Mouse (Mus musculus) stomach, embryonic 15.5 days (tissue): Measurements from ENCODE around the gene Wnt10a. TPM values are rescaled to one million over a fixed set of nuclear protein-coding genes. Genes with fewer than 3 reads are reported as not detected.
"Not testable (repeated sequence)": the region's sequence is repeated elsewhere in the genome, so short reads cannot be mapped to it uniquely, and the experiment has no call there.

Experiments used
- ATAC-seq: fragments of 200-750 bp; cut with Nextera tagmentation; 2 replicates; pipeline ENCODE4 v1.8.0; 2017; ENCODE audit warnings: low read depth, moderate number of reproducible peaks, moderate TSS enrichment; ENCODE audit not compliant: insufficient read depth, low FRiP score
- H3K27ac ChIP-seq: fragments of 300-500 bp; sonication (generic); 2 replicates; pipeline ENCODE4 v1.5.1; 2015; ENCODE audit warnings: mild to moderate bottlenecking, inconsistent platforms
- H3K27me3 ChIP-seq: fragments of 300-500 bp; sonication (generic); replicated peaks from 2 replicates; pipeline ENCODE4 v1.6.1; 2015; ENCODE audit warnings: inconsistent platforms
- H3K36me3 ChIP-seq: fragments of 300-500 bp; sonication (generic); 2 replicates; pipeline ENCODE4 v1.6.1; 2015; ENCODE audit warnings: inconsistent platforms
- H3K4me1 ChIP-seq: fragments of 300-500 bp; sonication (generic); 2 replicates; pipeline ENCODE4 v1.6.1; 2015; ENCODE audit warnings: inconsistent platforms
- H3K4me2 ChIP-seq: fragments of 300-500 bp; sonication (generic); 2 replicates; pipeline ENCODE4 v1.6.1; 2015; ENCODE audit warnings: mild to moderate bottlenecking, inconsistent platforms
- H3K4me3 ChIP-seq: fragments of 300-500 bp; sonication (generic); replicated peaks from 2 replicates; pipeline ENCODE4 v1.5.1; 2015; ENCODE audit warnings: inconsistent platforms
- H3K9ac ChIP-seq: fragments of 300-500 bp; sonication (generic); 2 replicates; pipeline ENCODE4 v1.6.1; 2015; ENCODE audit warnings: inconsistent platforms
- H3K9me3 ChIP-seq: fragments of 300-500 bp; sonication (generic); 2 replicates; pipeline ENCODE4 v1.6.1; 2016; ENCODE audit warnings: inconsistent platforms
- WGBS: fragments of 180-500 bp; shearing (Covaris S2); methylation state at CpG from one replicate; pipeline ENCODE4 v1.1.7; 2015; 5-methylcytosine and 5-hydroxymethylcytosine counted together
- polyA plus RNA-seq: library from polyadenylated mRNA; unstranded; fragments of >200 nt; fragmentation: Nextera tagmentation; extraction: Ambion mirVana; gene quantifications from 2 replicates; pipeline ENCODE4 v1.2.1, GENCODE M21; 2015

The Wnt10a gene
- polyA plus RNA-seq, 1 experiment from 2014 or later = 3.5 TPM

DNA sequence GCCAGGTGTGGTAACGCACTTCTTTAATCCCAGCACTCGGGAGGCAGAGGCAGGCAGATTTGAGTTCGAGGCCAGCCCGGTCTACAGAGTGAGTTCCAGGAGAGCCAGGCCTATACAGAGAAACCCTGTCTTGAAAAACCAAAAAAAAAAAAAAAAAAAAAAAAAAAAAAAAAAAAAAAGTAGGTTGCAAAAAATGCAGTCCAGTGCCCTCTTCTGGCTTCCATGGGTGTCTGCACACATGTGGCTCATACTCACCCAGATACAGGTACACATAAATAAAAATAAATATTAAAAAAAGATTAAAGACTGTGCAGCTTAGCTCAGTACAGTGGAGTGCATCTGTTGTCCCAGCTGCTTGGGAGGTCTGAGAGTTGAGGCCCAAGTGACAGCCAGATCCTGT is 32.3 kb downstream of the Wnt10a start:
- WGBS = 95% methylated on average over 4 of the region's 4 CpGs
- not testable (repeated sequence) for H3K9ac ChIP-seq, H3K27ac ChIP-seq, H3K4me3 ChIP-seq, H3K4me1 ChIP-seq, H3K36me3 ChIP-seq, H3K27me3 ChIP-seq, H3K9me3 ChIP-seq, H3K4me2 ChIP-seq, ATAC-seq

DNA sequence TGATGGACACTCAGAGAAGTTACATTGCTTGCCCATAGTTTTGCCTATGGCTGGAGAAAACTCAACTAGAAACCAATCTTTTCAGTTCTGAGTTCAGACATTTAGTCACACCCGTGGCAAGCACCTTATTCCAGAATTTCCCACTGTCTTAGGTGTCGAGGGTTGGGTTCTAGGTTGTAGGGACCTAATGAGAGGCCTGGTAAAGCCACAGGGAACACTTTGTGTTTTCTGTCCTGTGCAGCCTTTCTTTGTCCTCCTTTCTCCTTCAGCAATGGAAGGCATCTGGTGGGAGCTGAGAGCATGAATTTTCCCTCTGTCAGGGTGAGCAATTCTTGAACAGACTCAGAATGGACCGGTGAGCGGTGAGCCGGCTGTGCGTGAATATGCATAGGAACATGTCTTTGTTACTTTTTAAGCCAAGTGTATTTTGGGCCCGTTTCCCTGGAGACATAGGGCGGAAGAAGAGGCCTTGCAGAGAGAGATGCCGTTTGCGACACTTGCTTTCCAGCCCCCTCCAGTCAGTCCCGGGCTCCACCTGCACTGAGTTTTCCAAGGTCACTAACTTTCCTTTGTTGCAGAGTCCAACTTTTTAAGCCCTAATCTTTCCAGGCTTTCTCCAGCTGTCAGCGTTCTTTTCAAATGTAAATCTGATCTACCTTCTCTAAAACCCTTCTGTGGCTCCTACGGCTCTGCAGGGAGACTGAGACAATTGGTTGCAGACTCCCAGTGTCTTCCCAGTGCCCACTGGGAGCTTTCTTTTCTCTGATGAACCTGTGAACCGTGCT is 33.4 kb downstream of the Wnt10a start:
- Histone ChIP-seq H3K4me2 (no peak overlapping the region), H3K9ac (no peak overlapping the region), H3K36me3 (no peaks in the 10 kb centered on the region), H3K27ac (no peak overlapping the region), H3K9me3 (no peaks in the 10 kb centered on the region), H3K4me3 (no peak overlapping the region), H3K4me1 (no peaks in the 10 kb centered on the region), H3K27me3 (no peaks in the 10 kb centered on the region)
- ATAC-seq = no peak
- 29% methylated on average over 14 of the region's 14 CpGs for WGBS

DNA sequence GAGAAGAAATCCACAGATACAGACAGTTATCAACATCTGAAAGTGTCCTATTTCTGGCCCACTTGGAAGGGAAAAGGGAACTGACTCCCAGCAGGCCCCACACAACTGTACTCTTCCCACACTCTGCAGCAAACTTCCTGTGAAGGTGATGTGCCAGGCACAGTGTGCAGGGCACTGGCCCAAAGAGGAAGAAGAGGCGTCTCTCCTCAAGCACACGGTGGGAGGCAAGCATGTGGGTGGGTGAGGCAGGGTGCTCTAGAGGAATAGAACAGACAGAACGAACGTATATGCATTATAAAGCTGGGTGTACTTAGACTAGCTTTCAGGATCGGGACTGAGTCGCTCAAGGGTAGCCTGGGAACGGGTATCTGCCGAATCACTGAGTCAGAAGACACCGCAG is 38.7 kb downstream of the Wnt10a start:
- Histone ChIP-seq H3K4me2 (no peak overlapping the region), H3K27ac (no peak overlapping the region), H3K27me3 (no peaks in the 10 kb centered on the region), H3K4me1 (no peaks in the 10 kb centered on the region), H3K9me3 (no peaks in the 10 kb centered on the region), H3K9ac (no peak overlapping the region), H3K36me3 (no peaks in the 10 kb centered on the region), H3K4me3 (no peak overlapping the region)
- 71% methylated on average over 9 of the region's 9 CpGs for whole genome bisulfite sequencing
- no peak for ATAC-seq

DNA sequence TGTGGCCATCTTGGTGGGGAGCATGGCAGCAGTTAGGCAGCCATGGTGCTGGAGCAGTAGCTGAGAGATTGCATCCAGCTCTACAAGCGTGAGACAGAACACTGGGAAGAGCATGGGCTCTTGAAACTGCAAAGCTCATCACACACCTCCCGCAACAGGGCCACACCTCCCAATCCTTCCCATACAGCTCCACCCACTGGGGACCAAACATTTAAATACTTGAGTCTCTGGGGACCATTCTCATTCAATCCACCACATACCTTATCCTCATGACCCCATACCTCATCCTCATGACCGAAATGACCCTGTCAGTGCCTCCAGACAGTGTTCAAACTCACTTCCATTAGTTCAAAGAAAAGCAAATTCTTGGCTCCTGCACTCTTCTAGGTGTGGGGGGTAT is 41.9 kb downstream of the Wnt10a start:
- 87% methylated on average over 3 of the region's 3 CpGs for WGBS
- Histone ChIP-seq H3K4me2 (no peak overlapping the region), H3K27me3 (no peaks in the 10 kb centered on the region), H3K4me1 (no peaks in the 10 kb centered on the region), H3K36me3 (no peaks in the 10 kb centered on the region), H3K9ac (no peak overlapping the region), H3K4me3 (no peak overlapping the region), H3K27ac (no peak overlapping the region), H3K9me3 (no peaks in the 10 kb centered on the region)
- ATAC-seq = no peak

DNA sequence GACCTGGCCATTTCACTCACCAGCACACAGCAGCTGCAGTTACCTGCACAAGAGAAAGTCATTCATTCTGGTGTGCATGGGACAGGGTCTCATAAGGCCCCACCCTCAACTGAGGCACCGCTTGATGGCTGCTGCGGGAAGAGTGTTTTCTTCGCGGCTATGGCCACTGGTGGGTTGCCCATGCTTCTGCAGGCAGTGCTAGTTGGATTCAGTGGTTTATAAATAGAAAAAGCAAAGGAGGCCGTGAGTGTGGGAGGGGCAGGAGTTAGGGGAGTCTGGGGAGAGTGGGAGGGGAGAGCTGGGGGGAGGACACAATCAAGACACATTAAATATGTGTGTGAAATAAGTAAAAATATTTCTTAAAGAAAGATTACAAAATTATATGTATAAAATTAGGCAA is 51.8 kb downstream of the Wnt10a start:
- Histone ChIP-seq H3K9ac (no peak overlapping the region), H3K9me3 (no peaks in the 10 kb centered on the region), H3K4me2 (no peak overlapping the region), H3K27me3 (0 out of 2 replicates have a peak, but pooled peaks cover 3% of the 10 kb centered on the region), H3K4me1 (no peaks in the 10 kb centered on the region), H3K36me3 (no peaks in the 10 kb centered on the region), H3K27ac (no peak overlapping the region), H3K4me3 (no peak overlapping the region)
- no peak for ATAC-seq
- WGBS = 78% methylated on average over 5 of the region's 5 CpGs

DNA sequence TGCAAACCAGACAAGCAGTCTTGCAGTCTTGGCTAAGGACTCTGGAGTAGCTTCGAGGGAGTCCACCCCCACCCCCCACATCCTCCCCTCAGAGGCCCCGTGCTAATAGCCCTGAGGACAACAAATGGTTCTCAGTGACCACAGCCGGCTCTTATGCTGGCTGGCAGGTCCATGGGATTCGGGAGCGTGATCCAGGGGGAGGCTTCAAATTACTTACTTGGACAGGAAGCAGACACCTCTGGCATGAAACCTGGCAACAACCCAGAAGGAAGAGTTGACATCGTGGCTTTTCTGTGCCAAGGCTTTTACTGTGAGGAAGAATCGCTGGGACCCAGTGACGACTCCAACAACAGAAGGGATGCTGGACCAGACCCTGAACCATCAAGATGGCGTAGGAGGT is 55.0 kb downstream of the Wnt10a start:
- H3K27me3 ChIP-seq = peaks cover 23% of the 10 kb centered on the region
- H3K4me2 ChIP-seq = no peak overlapping the region
- H3K27ac ChIP-seq = no peak overlapping the region
- H3K4me3 ChIP-seq = no peak overlapping the region
- no peaks in the 10 kb centered on the region for H3K4me1 ChIP-seq
- WGBS = 30% methylated on average over 9 of the region's 9 CpGs
- no peak overlapping the region for H3K9ac ChIP-seq
- no peaks in the 10 kb centered on the region for H3K9me3 ChIP-seq
- no peak for ATAC-seq
- H3K36me3 ChIP-seq = no peaks in the 10 kb centered on the region

DNA sequence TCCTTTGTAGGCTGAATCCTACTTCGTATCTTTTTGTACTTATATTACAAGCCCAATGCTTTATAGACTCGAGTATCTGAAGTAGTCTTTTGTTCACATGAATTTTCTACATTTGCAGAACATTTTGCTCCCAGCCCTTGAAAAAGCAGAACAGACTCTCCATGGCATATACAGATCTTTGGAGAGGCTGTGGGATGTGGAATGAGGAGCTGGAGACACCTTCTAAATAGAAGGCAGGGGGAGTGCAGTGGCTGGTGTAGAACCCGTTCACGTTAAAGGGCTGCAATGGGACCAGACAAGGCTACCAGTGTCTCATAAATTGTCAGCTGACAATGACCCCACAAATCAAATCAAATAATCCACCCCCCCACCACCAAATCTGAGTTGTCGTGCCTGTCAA is 57.6 kb downstream of the Wnt10a start:
- Histone ChIP-seq H3K4me1 (no peaks in the 10 kb centered on the region), H3K36me3 (no peaks in the 10 kb centered on the region), H3K4me3 (no peak overlapping the region), H3K27me3 (peaks cover 43% of the 10 kb centered on the region), H3K4me2 (no peak overlapping the region), H3K9me3 (no peaks in the 10 kb centered on the region), H3K27ac (no peak overlapping the region), H3K9ac (no peak overlapping the region)
- 56% methylated on average over 5 of the region's 5 CpGs for WGBS
- no peak for ATAC-seq

DNA sequence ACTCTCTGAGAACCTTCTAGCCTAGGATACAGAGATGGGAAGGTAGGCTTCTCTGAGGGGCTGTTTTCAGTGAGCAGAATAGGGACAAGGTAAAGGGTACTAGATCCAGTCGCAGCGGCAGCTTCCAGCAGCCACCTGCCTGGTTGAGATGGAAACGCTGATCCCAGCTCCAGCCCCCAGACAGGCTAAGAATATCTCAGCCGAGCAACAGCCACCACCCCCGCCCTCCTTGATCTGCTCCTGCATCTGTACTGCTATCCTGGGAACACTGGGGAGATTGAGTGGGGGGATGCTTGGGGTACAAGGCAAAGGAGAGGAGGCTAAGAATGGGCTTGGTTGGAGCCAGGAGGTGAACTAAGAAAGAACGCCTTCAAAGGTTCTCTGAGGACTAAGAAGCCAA is 58.9 kb downstream of the Wnt10a start:
- WGBS = 29% methylated on average over 6 of the region's 6 CpGs
- Histone ChIP-seq H3K27ac (no peak overlapping the region), H3K4me2 (no peak overlapping the region), H3K27me3 (peaks cover 56% of the 10 kb centered on the region), H3K4me3 (no peak overlapping the region), H3K9ac (no peak overlapping the region), H3K4me1 (peaks cover 5% of the 10 kb centered on the region), H3K36me3 (no peaks in the 10 kb centered on the region), H3K9me3 (no peaks in the 10 kb centered on the region)
- no peak for ATAC-seq

DNA sequence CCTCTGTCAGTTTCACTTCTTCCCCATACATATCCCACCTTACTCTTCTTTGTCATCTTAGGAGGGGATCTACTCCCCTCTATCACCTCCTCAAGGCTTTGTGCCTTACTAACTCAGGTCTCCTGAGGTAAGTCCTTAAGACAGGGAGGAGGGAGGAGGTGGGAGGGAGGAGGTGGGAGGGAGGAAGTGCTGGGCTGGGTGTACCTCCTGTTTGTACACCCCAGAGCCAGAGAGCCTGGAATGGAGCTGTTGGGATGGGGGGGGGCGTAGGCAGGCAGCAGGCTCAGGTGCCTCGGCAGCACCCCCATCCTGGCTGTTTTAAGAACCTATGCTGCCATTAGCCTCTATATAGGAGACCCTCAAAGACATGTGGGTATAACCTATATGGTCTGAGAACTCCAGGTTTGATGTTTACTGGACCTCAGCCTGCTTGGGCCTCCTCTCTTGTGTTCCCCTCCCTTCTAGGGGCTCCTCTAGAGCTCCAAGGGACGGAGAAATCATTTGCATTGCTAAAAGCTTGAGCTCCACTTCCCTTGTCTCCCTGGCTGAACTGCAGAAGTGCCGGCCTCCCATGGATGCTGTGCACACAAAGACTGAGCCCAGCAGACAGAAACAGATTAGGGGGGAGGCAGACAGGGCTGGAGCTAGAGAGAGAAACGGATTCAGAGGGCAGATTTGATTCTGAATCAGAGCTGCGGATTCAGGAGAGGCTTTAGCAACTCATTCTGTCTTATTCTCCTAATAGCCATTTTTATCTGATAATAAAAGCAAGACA is 59.9 kb downstream of the Wnt10a start:
- 16% methylated on average over 6 of the region's 6 CpGs for WGBS
- H3K36me3 ChIP-seq = no peaks in the 10 kb centered on the region
- peaks cover 66% of the 10 kb centered on the region for H3K27me3 ChIP-seq
- H3K9me3 ChIP-seq = no peaks in the 10 kb centered on the region
- ATAC-seq = no peak
- no peak overlapping the region for H3K4me3 ChIP-seq
- H3K4me1 ChIP-seq = peaks cover 14% of the 10 kb centered on the region
- H3K27ac ChIP-seq = no peak overlapping the region
- no peak overlapping the region for H3K9ac ChIP-seq
- no peak overlapping the region for H3K4me2 ChIP-seq

Other genes starting within 250 kb of the Wnt10a start
- 0.69 and 1.1 TPM in 2 replicates for gene Plcd4, start 248.6 kb upstream of the Wnt10a start, polyA plus RNA-seq
- gene Usp37, start 247.2 kb upstream of the Wnt10a start, polyA plus RNA-seq = 24.1 and 26.6 TPM in 2 replicates
- 5.8 and 5.9 TPM in 2 replicates for gene Zfp142, start 203.3 kb upstream of the Wnt10a start, polyA plus RNA-seq
- gene Bcs1l, start 203.2 kb upstream of the Wnt10a start, polyA plus RNA-seq = 16.5 and 17.1 TPM in 2 replicates
- 31.4 and 31.8 TPM in 2 replicates for gene Rnf25, start 190.1 kb upstream of the Wnt10a start, polyA plus RNA-seq
- gene Stk36, start 190.1 kb upstream of the Wnt10a start, polyA plus RNA-seq = 3.3 and 5.9 TPM in 2 replicates
- 9.1 and 9.4 TPM in 2 replicates for gene Ttll4, start 129.8 kb upstream of the Wnt10a start, polyA plus RNA-seq
- 6.1 and 7.9 TPM in 2 replicates for gene Cyp27a1, start 77.9 kb upstream of the Wnt10a start, polyA plus RNA-seq
- 0.28 and 0.36 TPM in 2 replicates for gene Prkag3, start 42.3 kb upstream of the Wnt10a start, polyA plus RNA-seq
- 1.4 and 1.8 TPM in 2 replicates for gene Wnt6, start 19.6 kb upstream of the Wnt10a start, polyA plus RNA-seq
- gene Cdk5r2, start 63.4 kb downstream of the Wnt10a start, polyA plus RNA-seq = 0.18 TPM in 2 replicates
- 1.6 TPM in 2 replicates for gene Fev, start 93.9 kb downstream of the Wnt10a start, polyA plus RNA-seq
- 2.2 and 3.9 TPM in 2 replicates for gene Cryba2, start 101.6 kb downstream of the Wnt10a start, polyA plus RNA-seq
- gene Cfap65, start 144.1 kb downstream of the Wnt10a start, polyA plus RNA-seq = 0.06 TPM in 1 of 2 replicates, not detected in the other
- gene Ihh, start 160.2 kb downstream of the Wnt10a start, polyA plus RNA-seq = 24.3 and 31.0 TPM in 2 replicates